Mouse (Mus musculus): ENCODE data around the gene 4933406M09Rik. TPM values are rescaled to one million over a fixed set of nuclear protein-coding genes. Genes with fewer than 3 reads are reported as not detected.

The 4933406M09Rik gene
- 0.35 TPM in 1 of 2 replicates, not detected in the other for total RNA-seq (2017)

DNA sequence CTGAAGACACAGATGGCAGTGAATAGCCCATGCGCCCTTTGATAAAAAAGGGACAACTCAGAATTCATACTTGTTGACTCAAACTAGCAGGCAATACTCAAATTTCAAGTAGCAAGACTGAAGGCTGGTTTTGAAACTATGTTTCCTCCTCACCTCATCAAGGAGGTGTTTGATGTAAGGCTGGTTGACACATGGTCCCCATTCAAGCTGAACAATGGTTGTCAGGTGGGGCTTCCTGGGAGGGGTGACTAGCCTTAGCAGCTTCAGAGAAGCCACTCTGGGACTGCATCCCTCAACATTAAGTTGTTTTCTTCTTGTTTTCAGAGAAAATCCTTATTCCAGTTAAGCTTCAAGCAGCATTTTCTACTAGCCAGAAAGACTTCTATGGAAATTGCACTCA lies at the start of gene 4933406M09Rik:
4933406M09Rik (plus strand) TSS at position 275 of the 400 bp plus-strand sequence.
- no peak for ATAC-seq (ENCODE audit: extremely low read depth, insufficient number of reproducible peaks, low FRiP score, poor library complexity, severe bottlenecking)

GRCm38 (mm10) chr1:134336958-134337710 lies 48.6 kb upstream of the 4933406M09Rik start:
- no peak for ATAC-seq (ENCODE audit: extremely low read depth, insufficient number of reproducible peaks, low FRiP score, poor library complexity, severe bottlenecking)

- no peak for ATAC-seq (ENCODE audit: extremely low read depth, insufficient number of reproducible peaks, low FRiP score, poor library complexity, severe bottlenecking)
These were observed 46.6 kb upstream of the 4933406M09Rik start for GRCm38 (mm10) chr1:134339162-134339561.

GRCm38 (mm10) chr1:134339757-134340619 lies 45.8 kb upstream of the 4933406M09Rik start:
- ATAC-seq (ENCODE audit: extremely low read depth, insufficient number of reproducible peaks, low FRiP score, poor library complexity, severe bottlenecking) = no peak

DNA sequence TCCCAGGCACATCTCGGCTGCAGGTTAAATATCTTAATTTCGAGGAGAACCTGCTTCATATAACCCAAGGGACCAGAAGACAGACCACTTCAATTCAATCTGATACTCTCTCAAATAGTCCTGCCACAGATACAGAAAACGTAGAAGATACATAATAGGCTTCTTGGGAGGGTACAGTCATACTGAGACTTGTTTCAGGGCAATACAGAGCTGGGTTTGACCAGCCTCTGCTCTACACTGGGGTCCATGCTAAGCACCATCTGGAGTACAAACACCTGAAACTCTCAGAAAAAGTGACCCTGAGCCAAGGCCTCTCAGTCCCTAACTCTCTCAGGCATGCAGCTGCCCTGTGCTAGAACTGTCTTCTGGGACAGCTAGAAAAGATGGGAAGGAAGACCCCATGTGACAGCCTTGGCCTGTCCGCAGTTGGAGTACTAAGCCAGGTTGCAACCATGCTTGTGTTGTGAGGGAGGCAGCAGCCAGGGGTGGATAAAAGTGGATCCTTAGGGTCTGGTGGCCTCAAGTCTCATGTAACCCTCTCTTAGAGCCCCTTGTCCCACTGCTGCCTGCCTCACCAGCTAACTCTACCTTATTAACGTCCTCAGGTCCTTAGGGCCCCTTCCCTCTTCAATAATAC lies 44.0 kb upstream of the 4933406M09Rik start:
- no peak for ATAC-seq (ENCODE audit: extremely low read depth, insufficient number of reproducible peaks, low FRiP score, poor library complexity, severe bottlenecking)

GRCm38 (mm10) chr1:134342278-134342664 lies 43.5 kb upstream of the 4933406M09Rik start:
- ATAC-seq (ENCODE audit: extremely low read depth, insufficient number of reproducible peaks, low FRiP score, poor library complexity, severe bottlenecking) = no peak

DNA sequence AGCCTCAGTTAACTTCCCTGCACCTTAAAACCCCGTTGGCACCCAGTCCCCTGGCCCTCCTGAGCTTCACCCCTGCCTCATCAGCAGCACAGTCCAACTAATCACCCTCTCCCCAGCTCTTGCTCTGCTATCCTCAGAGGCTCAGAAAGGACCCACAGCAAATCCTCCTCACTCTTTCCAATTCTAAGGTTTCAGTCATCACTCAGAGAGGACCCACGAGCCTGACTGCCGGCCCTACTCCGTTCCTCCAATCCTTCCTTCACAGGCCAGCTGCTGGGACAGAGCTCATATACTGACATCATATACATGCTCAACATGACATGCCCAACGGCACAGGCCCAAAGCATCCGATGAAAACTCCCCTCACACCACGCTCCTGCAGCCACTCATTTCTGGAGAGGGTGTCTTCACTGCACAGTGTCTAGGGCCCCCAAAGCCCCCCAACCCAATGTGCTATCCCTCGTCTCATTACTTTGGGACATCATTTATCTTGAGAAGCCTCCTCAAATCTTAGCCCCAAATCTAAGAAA lies 42.9 kb upstream of the 4933406M09Rik start:
- ATAC-seq (ENCODE audit: extremely low read depth, insufficient number of reproducible peaks, low FRiP score, poor library complexity, severe bottlenecking) = no peak

GRCm38 (mm10) chr1:134343567-134343966 lies 42.2 kb upstream of the 4933406M09Rik start:
- no peak for ATAC-seq (ENCODE audit: extremely low read depth, insufficient number of reproducible peaks, low FRiP score, poor library complexity, severe bottlenecking)

DNA sequence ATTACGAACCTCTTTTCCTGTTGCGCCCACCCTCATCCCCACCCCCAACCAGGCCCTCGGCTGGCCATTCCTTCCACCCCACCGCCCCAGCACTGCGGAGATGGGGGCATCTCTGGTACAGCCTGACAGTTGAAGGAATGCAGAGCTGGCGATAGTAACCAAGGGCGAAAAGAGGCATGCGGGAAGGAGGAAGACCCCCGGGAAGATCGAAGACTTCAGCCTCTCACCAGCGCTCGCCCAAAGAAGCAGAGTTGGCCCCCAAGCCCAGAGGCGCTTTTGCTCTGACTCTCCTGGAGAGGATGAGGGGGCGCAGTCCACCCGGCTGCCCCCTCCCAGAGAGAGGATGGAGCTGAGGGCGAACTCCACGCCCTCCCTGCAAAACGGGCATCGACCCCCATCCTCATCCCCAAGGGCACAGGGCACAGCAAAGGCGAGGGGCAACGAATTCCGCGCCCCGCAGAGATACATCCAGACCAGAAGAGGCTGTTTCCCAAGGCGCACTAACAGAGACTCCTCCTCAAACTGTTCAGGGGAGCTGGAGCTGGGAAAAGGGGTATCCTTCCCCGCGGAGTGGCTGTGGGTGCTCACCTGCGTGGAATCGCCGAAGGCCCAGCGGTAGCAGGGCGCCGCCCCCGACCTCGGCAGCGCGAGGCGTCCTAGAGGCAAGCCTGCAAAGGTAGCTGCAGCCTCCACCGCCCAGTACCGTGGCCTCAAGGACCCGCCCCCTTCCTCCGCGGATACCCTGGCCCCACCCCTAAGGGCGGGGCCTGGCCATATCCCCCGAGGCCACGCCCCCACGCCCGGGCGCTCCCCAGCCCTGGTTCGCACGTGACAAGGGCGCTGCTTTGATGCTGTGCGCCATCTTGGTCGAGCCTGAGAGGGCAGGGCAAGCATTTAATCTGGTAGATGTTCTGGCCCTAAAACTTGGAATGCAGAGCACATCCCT lies 41.5 kb upstream of the 4933406M09Rik start:
- peak; percentile 41 for ATAC-seq (ENCODE audit: extremely low read depth, insufficient number of reproducible peaks, low FRiP score, poor library complexity, severe bottlenecking)

DNA sequence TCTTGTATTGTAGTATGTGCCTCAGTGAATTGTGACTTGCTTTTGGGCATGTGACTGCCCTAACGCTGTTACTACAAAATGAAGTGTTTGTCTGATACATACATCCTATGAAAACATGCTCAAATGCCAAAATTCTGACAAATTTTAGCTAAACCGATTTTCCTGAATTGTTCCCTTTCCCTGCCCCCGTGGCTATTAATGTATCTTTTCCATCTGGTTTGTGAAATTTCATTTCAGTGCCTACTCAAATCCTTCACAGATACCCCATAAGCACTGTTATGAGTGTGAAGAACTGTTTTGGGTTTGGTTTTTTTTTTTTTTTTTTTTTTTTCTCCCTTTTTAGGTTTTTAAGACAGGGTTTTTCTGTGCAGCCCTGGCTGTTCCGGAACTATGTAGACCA lies 40.7 kb upstream of the 4933406M09Rik start:
- no peak for ATAC-seq (ENCODE audit: extremely low read depth, insufficient number of reproducible peaks, low FRiP score, poor library complexity, severe bottlenecking)

- no peak for ATAC-seq (ENCODE audit: extremely low read depth, insufficient number of reproducible peaks, low FRiP score, poor library complexity, severe bottlenecking)
These were observed 37.9 kb upstream of the 4933406M09Rik start for GRCm38 (mm10) chr1:134347791-134348190.

GRCm38 (mm10) chr1:134353326-134353725 lies 32.4 kb upstream of the 4933406M09Rik start:
- ATAC-seq (ENCODE audit: extremely low read depth, insufficient number of reproducible peaks, low FRiP score, poor library complexity, severe bottlenecking) = no peak

DNA sequence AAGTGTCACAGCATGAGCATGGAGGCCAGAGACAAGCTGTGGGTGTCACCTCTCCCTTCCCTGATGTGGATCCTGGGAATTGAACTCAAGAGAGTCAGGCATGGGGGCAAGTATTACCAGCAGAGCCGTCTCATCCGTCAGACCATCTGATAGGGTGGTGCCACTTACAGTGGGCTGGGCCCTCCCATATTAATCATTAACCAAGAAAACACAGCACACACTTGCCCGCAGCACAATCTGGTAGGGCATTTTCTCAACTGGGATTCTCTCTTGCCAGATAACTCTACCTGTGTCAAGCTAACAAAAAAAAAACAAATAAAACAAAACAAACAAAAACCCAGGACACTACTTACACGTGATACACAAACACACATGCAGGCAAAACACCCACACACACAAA lies 28.3 kb upstream of the 4933406M09Rik start:
- no peak for ATAC-seq (ENCODE audit: extremely low read depth, insufficient number of reproducible peaks, low FRiP score, poor library complexity, severe bottlenecking)

DNA sequence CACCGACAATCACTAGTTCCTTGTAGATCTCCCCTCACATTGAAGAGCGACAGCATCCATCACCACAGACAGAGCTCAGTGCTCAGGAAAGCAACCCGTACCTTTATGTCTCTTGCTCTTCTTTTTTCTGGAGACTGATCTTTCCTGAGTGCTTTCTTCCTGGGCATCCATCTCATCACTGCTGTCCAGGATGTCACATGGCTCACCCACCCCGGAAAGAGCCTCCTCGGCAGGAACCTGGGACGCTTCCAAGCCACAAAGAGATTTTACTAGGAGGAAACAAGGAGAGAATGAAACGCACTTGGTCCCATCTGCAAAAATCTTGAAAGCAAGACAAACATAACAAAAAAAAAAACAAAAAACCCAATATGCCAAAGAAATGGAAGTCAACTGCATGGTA lies 25.1 kb upstream of the 4933406M09Rik start:
- ATAC-seq (ENCODE audit: extremely low read depth, insufficient number of reproducible peaks, low FRiP score, poor library complexity, severe bottlenecking) = no peak

- no peak; the same call in 1 of the 2 replicates for ATAC-seq (ENCODE audit: extremely low read depth, insufficient number of reproducible peaks, low FRiP score, poor library complexity, severe bottlenecking)
These were observed 24.4 kb upstream of the 4933406M09Rik start for GRCm38 (mm10) chr1:134361195-134361856.

GRCm38 (mm10) chr1:134361857-134362212 lies 23.9 kb upstream of the 4933406M09Rik start, which contains the start of gene Tmem183a:
TSS of gene Tmem183a (minus strand) at chr1:134361979.
- ATAC-seq (ENCODE audit: extremely low read depth, insufficient number of reproducible peaks, low FRiP score, poor library complexity, severe bottlenecking) = peak; percentile 98

DNA sequence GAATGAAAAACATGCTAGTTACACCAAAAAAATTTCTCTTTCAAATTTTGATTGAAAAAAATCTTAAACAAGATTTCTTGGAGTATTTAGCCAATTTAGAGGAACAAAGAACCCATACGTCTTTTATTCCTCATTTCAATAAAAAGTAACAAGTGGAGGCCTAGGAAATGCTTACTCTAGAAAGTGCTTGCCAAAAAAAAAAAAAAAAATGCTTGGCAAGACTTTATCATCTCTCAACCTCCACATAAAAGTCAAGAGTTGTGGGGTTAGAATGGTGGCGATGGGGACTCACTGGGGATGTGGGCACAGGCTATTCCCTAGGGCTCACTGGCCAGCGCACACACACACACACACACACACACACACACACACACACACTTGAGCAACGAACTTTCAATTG lies 22.5 kb upstream of the 4933406M09Rik start:
- no peak for ATAC-seq (ENCODE audit: extremely low read depth, insufficient number of reproducible peaks, low FRiP score, poor library complexity, severe bottlenecking)

- ATAC-seq (ENCODE audit: extremely low read depth, insufficient number of reproducible peaks, low FRiP score, poor library complexity, severe bottlenecking) = no peak
These were observed 20.2 kb upstream of the 4933406M09Rik start for GRCm38 (mm10) chr1:134365491-134365890.
